Mouse (Mus musculus): ENCODE measurements around the gene Oaf. TPM values are rescaled to one million over a fixed set of nuclear protein-coding genes. Genes with fewer than 3 reads are reported as not detected.
A peak's percentile ranks its signal among the peaks of the same experiment; 100 is the strongest.

Oaf gene
- polyA plus RNA-seq, 1 experiment from 2014 or later, result 32.0 TPM

- peak overlapping the region; percentile 52 for H3K4me3 ChIP-seq
- DNase-seq (ENCODE audit: low spot score), result no peak
- H3K36me3 ChIP-seq, result no peaks in the 10 kb centered on the region
- H3K9me3 ChIP-seq (replicated peaks), result no peaks in the 10 kb centered on the region
- peaks cover 82% of the 10 kb centered on the region for H3K27me3 ChIP-seq (ENCODE audit: low read depth, poor library complexity, severe bottlenecking)
- 5% methylated on average over 15 of the region's 15 CpGs for WGBS
- H3K4me1 ChIP-seq, result peaks cover 31% of the 10 kb centered on the region
- no peak overlapping the region for H3K27ac ChIP-seq (replicated peaks)
Observed at GRCm38 (mm10) chr9:43206022-43206390, 33.7 kb downstream of the Oaf start.

GRCm38 (mm10) chr9:43205343-43206021 lies 34.2 kb downstream of the Oaf start:
- peak; percentile 21 for DNase-seq (ENCODE audit: low spot score)
- Histone ChIP-seq H3K4me3 (peak overlapping the region; percentile 52), H3K27me3 (ENCODE audit: low read depth, poor library complexity, severe bottlenecking) (peaks cover 88% of the 10 kb centered on the region), H3K27ac (replicated peaks) (no peak overlapping the region), H3K9me3 (replicated peaks) (no peaks in the 10 kb centered on the region), H3K4me1 (peaks cover 30% of the 10 kb centered on the region), H3K36me3 (no peaks in the 10 kb centered on the region)
- WGBS, result 2% methylated on average over 40 of the region's 41 CpGs

GRCm38 (mm10) chr9:43200212-43200611 lies 39.5 kb downstream of the Oaf start:
- DNase-seq (ENCODE audit: low spot score), result no peak
- 7% methylated on average over 5 of the region's 5 CpGs for WGBS
- Histone ChIP-seq H3K4me1 (peaks cover 14% of the 10 kb centered on the region), H3K9me3 (replicated peaks) (no peaks in the 10 kb centered on the region), H3K27me3 (ENCODE audit: low read depth, poor library complexity, severe bottlenecking) (peaks cover 91% of the 10 kb centered on the region), H3K4me3 (peak overlapping the region; percentile 26; the same call in 1 of the 2 replicates), H3K27ac (replicated peaks) (no peak overlapping the region), H3K36me3 (no peaks in the 10 kb centered on the region)

GRCm38 (mm10) chr9:43194001-43194400 lies 45.7 kb downstream of the Oaf start:
- DNase-seq (ENCODE audit: low spot score), result no peak
- no peak overlapping the region for H3K27ac ChIP-seq (replicated peaks)
- 17% methylated on average over 9 of the region's 9 CpGs for WGBS
- H3K9me3 ChIP-seq (replicated peaks), result no peaks in the 10 kb centered on the region
- no peak overlapping the region for H3K4me3 ChIP-seq
- H3K36me3 ChIP-seq, result no peaks in the 10 kb centered on the region
- H3K27me3 ChIP-seq (ENCODE audit: low read depth, poor library complexity, severe bottlenecking), result peaks cover 90% of the 10 kb centered on the region
- H3K4me1 ChIP-seq, result peaks cover 12% of the 10 kb centered on the region

- Histone ChIP-seq H3K27ac (replicated peaks) (no peak overlapping the region), H3K4me3 (no peak overlapping the region), H3K36me3 (no peaks in the 10 kb centered on the region), H3K9me3 (replicated peaks) (no peaks in the 10 kb centered on the region), H3K4me1 (peaks cover 26% of the 10 kb centered on the region), H3K27me3 (ENCODE audit: low read depth, poor library complexity, severe bottlenecking) (peaks cover 94% of the 10 kb centered on the region)
- DNase-seq (ENCODE audit: low spot score), result no peak
- whole genome bisulfite sequencing, result 56% methylated on average over 4 of the region's 4 CpGs
Observed at GRCm38 (mm10) chr9:43191561-43191960, 48.1 kb downstream of the Oaf start.

- H3K27me3 ChIP-seq (ENCODE audit: low read depth, poor library complexity, severe bottlenecking), result peaks cover 89% of the 10 kb centered on the region
- H3K4me3 ChIP-seq, result no peak overlapping the region
- H3K36me3 ChIP-seq, result no peaks in the 10 kb centered on the region
- no peaks in the 10 kb centered on the region for H3K9me3 ChIP-seq (replicated peaks)
- WGBS, result 73% methylated on average over 3 of the region's 3 CpGs
- H3K27ac ChIP-seq (replicated peaks), result no peak overlapping the region
- DNase-seq (ENCODE audit: low spot score), result no peak
- H3K4me1 ChIP-seq, result peaks cover 21% of the 10 kb centered on the region
Observed at GRCm38 (mm10) chr9:43189021-43189356, 50.7 kb downstream of the Oaf start.

GRCm38 (mm10) chr9:43188309-43189020 lies 51.2 kb downstream of the Oaf start:
- Histone ChIP-seq H3K4me3 (no peak overlapping the region), H3K4me1 (peaks cover 20% of the 10 kb centered on the region), H3K9me3 (replicated peaks) (no peaks in the 10 kb centered on the region), H3K27ac (replicated peaks) (0 out of 2 replicates have a peak overlapping the region, but pooled peaks have one; percentile 6), H3K27me3 (ENCODE audit: low read depth, poor library complexity, severe bottlenecking) (peaks cover 89% of the 10 kb centered on the region), H3K36me3 (no peaks in the 10 kb centered on the region)
- peak; percentile 21 for DNase-seq (ENCODE audit: low spot score)
- 51% methylated on average over 12 of the region's 12 CpGs for WGBS

GRCm38 (mm10) chr9:43179614-43180013 lies 60.1 kb downstream of the Oaf start:
- Histone ChIP-seq H3K27ac (replicated peaks) (no peak overlapping the region), H3K36me3 (no peaks in the 10 kb centered on the region), H3K4me3 (no peak overlapping the region), H3K27me3 (ENCODE audit: low read depth, poor library complexity, severe bottlenecking) (peaks cover 27% of the 10 kb centered on the region), H3K9me3 (replicated peaks) (no peaks in the 10 kb centered on the region), H3K4me1 (peaks cover 6% of the 10 kb centered on the region)
- WGBS, result 74% methylated on average over 5 of the region's 5 CpGs
- DNase-seq (ENCODE audit: low spot score), result no peak

GRCm38 (mm10) chr9:43178172-43178571 lies 61.5 kb downstream of the Oaf start:
- DNase-seq (ENCODE audit: low spot score), result no peak
- Histone ChIP-seq H3K27ac (replicated peaks) (no peak overlapping the region), H3K9me3 (replicated peaks) (no peaks in the 10 kb centered on the region), H3K4me3 (no peak overlapping the region), H3K36me3 (no peaks in the 10 kb centered on the region), H3K27me3 (ENCODE audit: low read depth, poor library complexity, severe bottlenecking) (peaks cover 19% of the 10 kb centered on the region; the same call in 1 of the 2 replicates), H3K4me1 (peaks cover 6% of the 10 kb centered on the region)
- WGBS, result 63% methylated on average over 7 of the region's 7 CpGs

Other genes starting within 250 kb of the Oaf start
- 7.3 and 7.8 TPM in 2 replicates for gene Arhgef12, start 132.7 kb downstream of the Oaf start, polyA plus RNA-seq (2016; fragmentation: Nextera tagmentation; extraction: Ambion mirVana)
- 12.6 and 16.3 TPM in 2 replicates for gene Tmem136, start 123.3 kb downstream of the Oaf start, polyA plus RNA-seq (2016; fragmentation: Nextera tagmentation; extraction: Ambion mirVana)
- not detected in 2 replicates for gene Pou2f3, start 29.5 kb downstream of the Oaf start, polyA plus RNA-seq (2016; fragmentation: Nextera tagmentation; extraction: Ambion mirVana)
- 0.94 and 0.98 TPM in 2 replicates for gene Trim29, start 70.9 kb upstream of the Oaf start, polyA plus RNA-seq (2016; fragmentation: Nextera tagmentation; extraction: Ambion mirVana)

All from midbrain, embryonic 10.5 days (tissue).